Mouse (Mus musculus) liver, embryonic 16.5 days (tissue): ENCODE measurements around the gene 1810062G17Rik. TPM values are rescaled to one million over a fixed set of nuclear protein-coding genes. Genes with fewer than 3 reads are reported as not detected.

Source experiments
- ATAC-seq: fragments of 200-750 bp; cut with Nextera tagmentation; 2 replicates; pipeline ENCODE4 v1.8.0; 2017; ENCODE audit warnings: low read depth, mild to moderate bottlenecking, moderate number of reproducible peaks, moderate library complexity
- H3K27ac ChIP-seq: fragments of 300-500 bp; sonication (generic); 2 replicates; pipeline ENCODE4 v1.5.1; 2014; ENCODE audit warnings: mild to moderate bottlenecking, low read length
- H3K27me3 ChIP-seq: fragments of 300-500 bp; sonication (generic); 2 replicates; pipeline ENCODE4 v1.6.1; 2014; ENCODE audit warnings: low read depth, low read length, mixed read lengths; ENCODE audit not compliant: control insufficient read depth, insufficient read depth
- H3K36me3 ChIP-seq: fragments of 300-500 bp; sonication (generic); 2 replicates; pipeline ENCODE4 v1.6.1; 2014; ENCODE audit warnings: mild to moderate bottlenecking; ENCODE audit not compliant: control insufficient read depth, insufficient read depth
- H3K4me1 ChIP-seq: fragments of 300-500 bp; sonication (generic); 2 replicates; pipeline ENCODE4 v1.6.1; 2014; ENCODE audit warnings: low read depth, low read length, mixed read lengths; ENCODE audit not compliant: control insufficient read depth
- H3K4me2 ChIP-seq: fragments of 300-500 bp; sonication (generic); 2 replicates; pipeline ENCODE4 v1.6.1; 2014; ENCODE audit warnings: low read depth, low read length, mixed read lengths
- H3K4me3 ChIP-seq: fragments of 300-500 bp; sonication (generic); 2 replicates; pipeline ENCODE4 v1.5.1; 2014; ENCODE audit warnings: low read depth, mild to moderate bottlenecking, low read length
- H3K9ac ChIP-seq: fragments of 300-500 bp; sonication (generic); 2 replicates; pipeline ENCODE4 v1.6.1; 2014; ENCODE audit warnings: low read depth, low read length
- H3K9me3 ChIP-seq: fragments of 300-500 bp; sonication (generic); replicated peaks from 2 replicates; pipeline ENCODE4 v1.6.1; 2016; ENCODE audit warnings: low read length; ENCODE audit not compliant: control insufficient read depth
- WGBS: fragments of 180-500 bp; shearing (Covaris S2); extraction: QIAGEN DNeasy Blood & Tissue Kit; methylation state at CpG from one replicate; pipeline ENCODE4 v1.1.7; 2014; ENCODE audit not compliant: insufficient replicate concordance; 5-methylcytosine and 5-hydroxymethylcytosine counted together
- polyA plus RNA-seq: library from polyadenylated mRNA; unstranded; fragments of >200 nt; fragmentation: Nextera tagmentation; extraction: Ambion mirVana; gene quantifications from 2 replicates; pipeline ENCODE4 v1.2.1, GENCODE M21; 2015

1810062G17Rik gene
- polyA plus RNA-seq, 1 experiment from 2014 or later, result 1.1 TPM

GRCm38 (mm10) chr3:36484292-36484691, 8.6 kb downstream of the 1810062G17Rik start:
- H3K4me2 ChIP-seq, result no peak overlapping the region
- no peaks in the 10 kb centered on the region for H3K36me3 ChIP-seq
- H3K4me3 ChIP-seq, result no peak overlapping the region
- no peak overlapping the region for H3K9ac ChIP-seq
- H3K4me1 ChIP-seq, result peaks cover 3% of the 10 kb centered on the region; the same call in 1 of the 2 replicates
- no peaks in the 10 kb centered on the region for H3K27me3 ChIP-seq
- no peak overlapping the region for H3K27ac ChIP-seq
- 76% methylated on average over 4 of the region's 4 CpGs for WGBS
- no peak for ATAC-seq
- H3K9me3 ChIP-seq, result no peaks in the 10 kb centered on the region

- Histone ChIP-seq H3K4me2 (no peak overlapping the region), H3K9ac (no peak overlapping the region), H3K27ac (no peak overlapping the region), H3K4me3 (no peak overlapping the region), H3K36me3 (no peaks in the 10 kb centered on the region), H3K4me1 (peaks cover 3% of the 10 kb centered on the region; the same call in 1 of the 2 replicates), H3K27me3 (no peaks in the 10 kb centered on the region), H3K9me3 (no peaks in the 10 kb centered on the region)
- 48% methylated on average over 6 of the region's 6 CpGs for WGBS
- no peak for ATAC-seq
Measured at GRCm38 (mm10) chr3:36486176-36486575, 10.4 kb downstream of the 1810062G17Rik start.

GRCm38 (mm10) chr3:36486881-36487280, 11.1 kb downstream of the 1810062G17Rik start:
- Histone ChIP-seq H3K9ac (no peak overlapping the region), H3K9me3 (no peaks in the 10 kb centered on the region), H3K4me1 (peaks cover 3% of the 10 kb centered on the region; the same call in 1 of the 2 replicates), H3K27me3 (no peaks in the 10 kb centered on the region), H3K4me3 (no peak overlapping the region), H3K27ac (no peak overlapping the region), H3K36me3 (no peaks in the 10 kb centered on the region), H3K4me2 (no peak overlapping the region)
- no peak for ATAC-seq
- WGBS, result 57% methylated on average over 6 of the region's 6 CpGs

GRCm38 (mm10) chr3:36488367-36488766, 12.6 kb downstream of the 1810062G17Rik start:
- Histone ChIP-seq H3K36me3 (no peaks in the 10 kb centered on the region), H3K9me3 (no peaks in the 10 kb centered on the region), H3K4me1 (0 out of 2 replicates have a peak, but pooled peaks cover 3% of the 10 kb centered on the region), H3K4me2 (no peak overlapping the region), H3K27ac (no peak overlapping the region), H3K4me3 (no peak overlapping the region), H3K9ac (no peak overlapping the region), H3K27me3 (no peaks in the 10 kb centered on the region)
- 55% methylated on average over 1 of the region's 1 CpGs for WGBS
- no peak for ATAC-seq

GRCm38 (mm10) chr3:36488899-36489589, 13.3 kb downstream of the 1810062G17Rik start:
- H3K36me3 ChIP-seq, result no peaks in the 10 kb centered on the region
- no peak overlapping the region for H3K9ac ChIP-seq
- no peak overlapping the region for H3K4me3 ChIP-seq
- no peaks in the 10 kb centered on the region for H3K27me3 ChIP-seq
- ATAC-seq, result no peak
- no peaks in the 10 kb centered on the region for H3K9me3 ChIP-seq
- no peak overlapping the region for H3K27ac ChIP-seq
- no peak overlapping the region for H3K4me2 ChIP-seq
- WGBS, result 62% methylated on average over 6 of the region's 6 CpGs
- H3K4me1 ChIP-seq, result 0 out of 2 replicates have a peak, but pooled peaks cover 3% of the 10 kb centered on the region

- H3K4me3 ChIP-seq, result no peak overlapping the region
- no peaks in the 10 kb centered on the region for H3K27me3 ChIP-seq
- H3K4me1 ChIP-seq, result 0 out of 2 replicates have a peak, but pooled peaks cover 3% of the 10 kb centered on the region
- no peak overlapping the region for H3K9ac ChIP-seq
- H3K27ac ChIP-seq, result no peak overlapping the region
- no peaks in the 10 kb centered on the region for H3K9me3 ChIP-seq
- H3K36me3 ChIP-seq, result no peaks in the 10 kb centered on the region
- ATAC-seq, result no peak
- WGBS, result 68% methylated on average over 1 of the region's 1 CpGs
- H3K4me2 ChIP-seq, result no peak overlapping the region
Measured at GRCm38 (mm10) chr3:36489590-36489910, 13.8 kb downstream of the 1810062G17Rik start.

- ATAC-seq, result no peak
- no peak overlapping the region for H3K4me2 ChIP-seq
- no peak overlapping the region for H3K27ac ChIP-seq
- H3K36me3 ChIP-seq, result no peaks in the 10 kb centered on the region
- H3K4me3 ChIP-seq, result no peak overlapping the region
- no peaks in the 10 kb centered on the region for H3K27me3 ChIP-seq
- H3K4me1 ChIP-seq, result no peaks in the 10 kb centered on the region
- H3K9me3 ChIP-seq, result no peaks in the 10 kb centered on the region
- no peak overlapping the region for H3K9ac ChIP-seq
- WGBS, result 38% methylated on average over 5 of the region's 5 CpGs
Measured at GRCm38 (mm10) chr3:36491535-36491934, 15.8 kb downstream of the 1810062G17Rik start.

GRCm38 (mm10) chr3:36492716-36493391, 17.1 kb downstream of the 1810062G17Rik start:
- H3K9ac ChIP-seq, result no peak overlapping the region
- no peaks in the 10 kb centered on the region for H3K27me3 ChIP-seq
- H3K9me3 ChIP-seq, result no peaks in the 10 kb centered on the region
- H3K36me3 ChIP-seq, result no peaks in the 10 kb centered on the region
- no peaks in the 10 kb centered on the region for H3K4me1 ChIP-seq
- no peak overlapping the region for H3K4me2 ChIP-seq
- ATAC-seq, result no peak
- no peak overlapping the region for H3K4me3 ChIP-seq
- no peak overlapping the region for H3K27ac ChIP-seq
- 38% methylated on average over 9 of the region's 9 CpGs for WGBS

- no peak overlapping the region for H3K27ac ChIP-seq
- no peak overlapping the region for H3K4me3 ChIP-seq
- no peaks in the 10 kb centered on the region for H3K27me3 ChIP-seq
- H3K36me3 ChIP-seq, result no peaks in the 10 kb centered on the region
- no peak overlapping the region for H3K4me2 ChIP-seq
- no peak for ATAC-seq
- H3K4me1 ChIP-seq, result no peaks in the 10 kb centered on the region
- no peak overlapping the region for H3K9ac ChIP-seq
- WGBS, result 49% methylated on average over 6 of the region's 6 CpGs
- H3K9me3 ChIP-seq, result no peaks in the 10 kb centered on the region
Measured at GRCm38 (mm10) chr3:36493641-36494283, 18.0 kb downstream of the 1810062G17Rik start.
